ENCODE assay signal across 24 mouse cellular contexts in genomic region chr10:34066591-34066990, GRCm38 (mm10). TPM values are rescaled to one million over a fixed set of nuclear protein-coding genes. Genes with fewer than 3 reads are reported as not detected.
"Had no signal": no experiment of that assay in that cellular context is flagged by ENCODE, and none has a peak within 500 bp of the region (broad histone marks: within the 10 kb centered on the region; RNA-seq: fewer than 3 reads in every experiment).

No protein-coding gene starts in this region.

- DNase-seq: gastrocnemius, postnatal 14 days; gastrocnemius, postnatal 36 days; heart, adult 11 months; heart, adult 2 months; heart, postnatal 14 days; heart, postnatal 4 days; kidney, adult 11 months; kidney, adult 2 months; kidney, adult 9 months; kidney, postnatal 14 days; kidney, postnatal 36 days; layer of hippocampus, adult 9-11 months; layer of hippocampus, postnatal 36 days; left cerebral cortex, postnatal 4 days had no signal

RNA-seq across cellular contexts. Expression of gene Calhm4, which starts 22.5 kb away (rescaled TPM):
- total RNA-seq: gastrocnemius, adult 18-20 months; gastrocnemius, adult 8-10 months; gastrocnemius, postnatal 14 days; gastrocnemius, postnatal 36 days; heart, adult 2 months; heart, postnatal 14 days; heart, postnatal 4 days; layer of hippocampus, adult 18-20 months; layer of hippocampus, postnatal 14 days; layer of hippocampus, postnatal 36 days; left cerebral cortex, adult 18-20 months; left cerebral cortex, adult 8-10 months; left cerebral cortex, postnatal 10 days; left cerebral cortex, postnatal 25 days; left cerebral cortex, postnatal 4 days; liver, adult 2 months had no signal

RNA-seq across cellular contexts. Expression of gene Trappc3l, which starts 29.2 kb away (rescaled TPM):
- total RNA-seq: gastrocnemius, adult 18-20 months; gastrocnemius, adult 8-10 months; gastrocnemius, postnatal 14 days; gastrocnemius, postnatal 36 days; heart, adult 2 months; heart, postnatal 14 days; heart, postnatal 4 days; layer of hippocampus, adult 8-10 months; layer of hippocampus, postnatal 36 days; liver, adult 2 months had no signal
